Mouse (Mus musculus): ENCODE results near the gene Olfr1316.

Olfr1316 gene

DNA sequence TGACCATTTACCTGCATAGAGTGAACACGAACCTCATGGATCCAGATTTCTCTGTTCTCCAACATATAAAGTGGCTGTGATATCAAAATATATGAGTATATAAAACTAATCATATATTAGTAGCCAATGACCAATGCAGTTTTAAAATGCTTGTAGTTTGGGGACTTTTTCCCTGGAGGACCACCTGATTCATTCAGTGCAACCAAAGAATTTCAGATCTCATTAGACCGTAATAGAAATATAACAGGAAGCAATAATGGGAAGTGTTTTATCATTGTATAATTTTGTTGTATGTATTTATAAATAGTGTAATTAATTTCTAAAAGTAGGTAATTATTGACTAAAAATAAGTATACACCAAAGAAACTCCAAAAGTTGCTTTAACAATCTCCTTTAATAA lies at the start of gene Olfr1316:
Gene Olfr1316, minus strand, starts transcription at position 101 of the 400 bp plus-strand sequence.
- no peak for DNase-seq (ENCODE audit: low spot score in 2 of 2)

DNA sequence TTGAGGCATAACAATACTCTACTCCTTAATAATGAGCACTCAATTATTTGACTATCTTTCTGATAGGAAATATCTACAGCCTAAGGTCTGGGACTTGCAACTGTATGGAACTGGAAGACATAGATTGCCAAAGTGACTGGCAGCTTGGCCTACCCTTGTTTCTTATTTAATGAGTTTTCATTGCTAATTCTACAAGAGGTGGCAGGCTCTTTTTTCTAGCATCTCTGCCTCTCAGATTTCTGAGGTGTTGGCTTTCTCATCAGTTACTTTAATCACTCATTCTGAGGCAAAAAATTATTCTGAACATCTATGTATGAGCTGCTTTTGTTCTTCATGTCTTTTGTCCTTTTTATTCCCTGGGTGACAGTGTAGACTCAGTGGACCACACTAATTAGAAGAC lies 19.1 kb upstream of the Olfr1316 start, which contains the start of gene Olfr1318:
Gene Olfr1318, plus strand, starts transcription at position 301 of the 400 bp plus-strand sequence.
- DNase-seq (ENCODE audit: low spot score in 2 of 2): no peak

DNA sequence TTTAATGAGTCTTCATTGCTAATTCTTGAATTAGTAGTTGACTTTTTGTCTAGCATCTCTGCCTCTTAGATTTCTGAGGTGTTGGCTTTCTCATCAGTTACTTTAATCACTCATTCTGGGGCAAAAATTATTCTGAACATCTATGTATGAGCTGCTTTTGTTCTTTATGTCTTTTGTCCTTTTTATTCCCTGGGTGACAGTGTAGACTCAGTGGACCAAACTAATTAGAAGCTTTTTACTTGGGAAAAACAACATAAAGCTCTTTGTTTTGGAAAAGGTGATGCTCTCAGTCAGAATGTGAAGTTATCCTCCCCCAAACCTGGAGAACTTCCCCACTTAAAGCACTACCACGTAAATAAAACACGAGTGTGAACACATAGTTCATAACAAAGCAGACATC lies 5.3 kb upstream of the Olfr1316 start, which contains the start of gene Olfr1317:
Gene Olfr1317, plus strand, starts transcription at position 301 of the 400 bp plus-strand sequence.
- DNase-seq (ENCODE audit: low spot score in 2 of 2): no peak

DNA sequence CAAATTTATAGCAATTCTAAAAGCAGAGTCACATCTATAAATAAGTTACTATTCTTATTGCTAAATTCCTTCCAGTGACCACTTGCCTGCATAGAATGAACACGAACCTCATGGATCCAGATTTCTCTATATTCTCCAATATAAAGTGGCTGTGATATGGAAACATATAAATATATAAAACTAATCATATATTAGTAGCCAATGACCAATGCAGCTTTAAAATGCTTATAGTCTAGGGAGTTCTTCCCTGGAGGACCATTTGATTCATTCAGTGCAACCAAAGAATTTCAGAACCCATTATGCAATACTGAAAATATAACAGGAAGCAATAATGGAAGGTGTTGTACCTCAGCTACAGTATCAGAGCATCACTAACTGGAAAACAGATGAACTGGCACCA lies 19.4 kb downstream of the Olfr1316 start, which contains the start of gene Olfr1315-ps1:
Gene Olfr1315-ps1, minus strand, starts transcription at position 101 of the 400 bp plus-strand sequence.
- no peak for DNase-seq (ENCODE audit: low spot score in 2 of 2)

- no peak for DNase-seq (ENCODE audit: low spot score in 2 of 2)
Measured at GRCm38 (mm10) chr2:112096681-112097080, 38.1 kb downstream of the Olfr1316 start, which contains the start of gene Olfr1314. TSS of gene Olfr1314 (minus strand) at chr2:112096781.

DNA sequence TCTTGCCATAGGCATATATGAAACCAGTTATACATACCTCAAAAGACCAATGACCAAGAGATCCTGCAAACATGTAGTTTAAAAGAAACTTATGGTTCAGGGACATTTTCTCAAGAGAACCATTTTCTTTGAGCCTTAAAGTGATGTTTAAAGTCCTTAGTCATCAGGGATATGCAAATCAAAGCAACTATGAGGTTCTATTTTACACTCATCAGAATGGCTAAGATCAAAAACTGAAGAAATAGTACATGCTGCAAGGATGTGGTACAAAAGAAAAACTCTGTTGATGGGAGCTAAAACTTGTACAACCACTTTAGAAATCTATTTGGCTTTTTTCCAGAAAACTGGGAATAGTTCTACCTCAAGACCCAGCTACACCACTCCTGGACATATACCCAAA lies 57.0 kb downstream of the Olfr1316 start, which contains the start of gene Olfr1313:
Gene Olfr1313, minus strand, starts transcription at position 101 of the 400 bp plus-strand sequence.
- no peak for DNase-seq (ENCODE audit: low spot score in 2 of 2)

Measured in right cerebral cortex, adult 2 months (tissue).